13 mouse cellular contexts compared by ENCODE assay signal in the genomic region with DNA sequence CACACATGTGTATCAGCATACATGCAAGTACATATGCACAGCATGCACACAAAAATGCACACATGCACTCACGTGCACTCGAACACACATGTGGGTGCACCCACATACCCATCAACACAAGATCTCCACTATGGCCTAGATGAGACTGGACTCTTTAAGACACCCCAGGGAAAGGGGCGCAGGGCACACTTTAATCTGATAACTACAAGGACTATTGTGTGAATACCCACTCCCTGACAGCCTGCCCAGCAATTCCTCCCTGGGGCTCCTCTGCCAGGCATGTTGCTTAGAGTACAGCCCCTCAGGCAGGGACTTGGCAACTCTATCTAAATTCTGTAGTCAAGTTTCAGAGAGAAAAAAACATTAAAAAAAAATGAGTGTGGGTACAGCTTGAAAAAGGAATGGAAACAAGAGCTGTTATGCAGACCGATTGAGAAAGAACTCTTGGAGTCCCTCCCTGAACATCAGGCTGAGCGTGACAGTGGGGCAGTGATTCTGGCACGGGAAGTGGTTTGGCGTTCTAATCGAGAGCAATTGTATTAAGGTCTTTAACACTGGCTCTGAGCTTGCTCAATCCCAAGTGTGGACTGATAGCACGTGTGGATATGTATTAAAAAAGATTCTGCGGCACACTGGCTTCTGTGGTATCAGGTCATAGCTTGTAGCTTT.
DNase-seq lines count a peak whose midpoint lies in the region; ATAC-seq and TF ChIP-seq lines count a peak whose summit lies in the region.
"Had no signal": no experiment of that assay in that cellular context is flagged by ENCODE, and none has a peak within 500 bp of the region (broad histone marks: within the 10 kb centered on the region; RNA-seq: fewer than 3 reads in every experiment).

No protein-coding gene starts in this region.

- H3K4me1 ChIP-seq in embryonic facial prominence, embryonic 12.5 days: no peaks in the 10 kb centered on the region
- H3K4me1 ChIP-seq in embryonic facial prominence, embryonic 10.5 days: no peaks in the 10 kb centered on the region
- H3K4me1 ChIP-seq in limb, embryonic 15.5 days: no peaks in the 10 kb centered on the region
- H3K4me1 ChIP-seq in limb, embryonic 10.5 days: peaks cover 3% of the 10 kb centered on the region; the same call in 1 of the 2 replicates
- H3K4me1 ChIP-seq in forebrain, embryonic 16.5 days (replicated peaks; ENCODE audit: control insufficient read depth, insufficient read depth, low read length): no peaks in the 10 kb centered on the region
- no peaks in the 10 kb centered on the region for H3K4me1 ChIP-seq in midbrain, postnatal 0 days (ENCODE audit: insufficient read depth, low read length)

- no peaks in the 10 kb centered on the region for H3K27me3 ChIP-seq in embryonic facial prominence, embryonic 12.5 days
- no peaks in the 10 kb centered on the region for H3K27me3 ChIP-seq in embryonic facial prominence, embryonic 10.5 days (replicated peaks; ENCODE audit: low read depth, poor library complexity, severe bottlenecking)
- no peaks in the 10 kb centered on the region for H3K27me3 ChIP-seq in limb, embryonic 15.5 days
- no peaks in the 10 kb centered on the region for H3K27me3 ChIP-seq in limb, embryonic 10.5 days (ENCODE audit: low read depth, poor library complexity, severe bottlenecking)
- no peaks in the 10 kb centered on the region for H3K27me3 ChIP-seq in forebrain, embryonic 16.5 days (replicated peaks; ENCODE audit: control insufficient read depth, insufficient read depth, low read length)
- H3K27me3 ChIP-seq in midbrain, postnatal 0 days (ENCODE audit: insufficient read depth, low read length): no peaks in the 10 kb centered on the region
- H3K27me3 ChIP-seq: kidney, embryonic 15.5 days had no signal

- H3K9me3 ChIP-seq in embryonic facial prominence, embryonic 12.5 days: no peaks in the 10 kb centered on the region
- H3K9me3 ChIP-seq in embryonic facial prominence, embryonic 10.5 days: no peaks in the 10 kb centered on the region
- H3K9me3 ChIP-seq in limb, embryonic 15.5 days: no peaks in the 10 kb centered on the region
- no peaks in the 10 kb centered on the region for H3K9me3 ChIP-seq in limb, embryonic 10.5 days (replicated peaks)
- no peaks in the 10 kb centered on the region for H3K9me3 ChIP-seq in forebrain, embryonic 16.5 days (ENCODE audit: control insufficient read depth, low read length)
- no peaks in the 10 kb centered on the region for H3K9me3 ChIP-seq in midbrain, postnatal 0 days (ENCODE audit: low read length)
- H3K9me3 ChIP-seq: G1E; kidney, embryonic 15.5 days had no signal

- no peak overlapping the region for H3K4me2 ChIP-seq in embryonic facial prominence, embryonic 12.5 days (replicated peaks)
- no peak overlapping the region for H3K4me2 ChIP-seq in limb, embryonic 15.5 days
- no peak overlapping the region for H3K4me2 ChIP-seq in forebrain, embryonic 16.5 days (ENCODE audit: low read length)
- H3K4me2 ChIP-seq in midbrain, postnatal 0 days (ENCODE audit: low read depth, low read length, poor library complexity, severe bottlenecking): no peak overlapping the region
- H3K4me2 ChIP-seq: kidney, embryonic 15.5 days had no signal

- H3K9ac ChIP-seq in embryonic facial prominence, embryonic 12.5 days: no peak overlapping the region
- no peak overlapping the region for H3K9ac ChIP-seq in limb, embryonic 15.5 days
- H3K9ac ChIP-seq in forebrain, embryonic 16.5 days (replicated peaks; ENCODE audit: low read depth, low read length): no peak overlapping the region
- H3K9ac ChIP-seq in midbrain, postnatal 0 days (replicated peaks; ENCODE audit: low read length, poor library complexity, severe bottlenecking): no peak overlapping the region
- H3K9ac ChIP-seq: kidney, embryonic 15.5 days had no signal

- no peak overlapping the region for H3K27ac ChIP-seq in embryonic facial prominence, embryonic 12.5 days
- H3K27ac ChIP-seq in embryonic facial prominence, embryonic 10.5 days (replicated peaks): no peak overlapping the region
- no peak overlapping the region for H3K27ac ChIP-seq in limb, embryonic 15.5 days
- no peak overlapping the region for H3K27ac ChIP-seq in limb, embryonic 10.5 days
- H3K27ac ChIP-seq in forebrain, embryonic 16.5 days (ENCODE audit: low read length): no peak overlapping the region
- peak overlapping the region; percentile 2; the same call in 1 of the 2 replicates for H3K27ac ChIP-seq in midbrain, postnatal 0 days (ENCODE audit: low read depth, low read length)
- H3K27ac ChIP-seq: kidney, embryonic 15.5 days had no signal

- peaks cover 6% of the 10 kb centered on the region for H3K36me3 ChIP-seq in embryonic facial prominence, embryonic 12.5 days
- peaks cover 12% of the 10 kb centered on the region for H3K36me3 ChIP-seq in embryonic facial prominence, embryonic 10.5 days (replicated peaks)
- H3K36me3 ChIP-seq in limb, embryonic 15.5 days: no peaks in the 10 kb centered on the region
- H3K36me3 ChIP-seq in limb, embryonic 10.5 days: no peaks in the 10 kb centered on the region
- peaks cover 10% of the 10 kb centered on the region for H3K36me3 ChIP-seq in forebrain, embryonic 16.5 days (ENCODE audit: control insufficient read depth, insufficient read depth)
- peaks cover 12% of the 10 kb centered on the region; the same call in 1 of the 2 replicates for H3K36me3 ChIP-seq in midbrain, postnatal 0 days (ENCODE audit: insufficient read depth, low read length)
- H3K36me3 ChIP-seq: kidney, embryonic 15.5 days had no signal

- ATAC-seq in embryonic facial prominence, embryonic 12.5 days (ENCODE audit: insufficient number of reproducible peaks, insufficient read depth, low FRiP score, low TSS enrichment): 0 out of 2 replicates have a peak, but pooled peaks have one; percentile 22
- 0 out of 2 replicates have a peak, but pooled peaks have one; percentile 35 for ATAC-seq in limb, embryonic 15.5 days (ENCODE audit: insufficient number of reproducible peaks, low FRiP score, low TSS enrichment, low read depth)
- peak; percentile 56 for ATAC-seq in forebrain, embryonic 16.5 days
- ATAC-seq in midbrain, postnatal 0 days (ENCODE audit: low FRiP score): peak; percentile 69; the same call in 1 of the 2 replicates

- no peak overlapping the region for H3K4me3 ChIP-seq in embryonic facial prominence, embryonic 12.5 days
- H3K4me3 ChIP-seq in embryonic facial prominence, embryonic 10.5 days: no peak overlapping the region
- H3K4me3 ChIP-seq in limb, embryonic 15.5 days: no peak overlapping the region
- no peak overlapping the region for H3K4me3 ChIP-seq in limb, embryonic 10.5 days
- no peak overlapping the region for H3K4me3 ChIP-seq in forebrain, embryonic 16.5 days (replicated peaks; ENCODE audit: low read length)
- H3K4me3 ChIP-seq in midbrain, postnatal 0 days (ENCODE audit: low read depth, low read length): no peak overlapping the region
- H3K4me3 ChIP-seq: kidney, embryonic 15.5 days had no signal

- 83% methylated on average over 10 of the region's 10 CpGs for WGBS in embryonic facial prominence, embryonic 12.5 days
- 90% methylated on average over 10 of the region's 10 CpGs for WGBS in embryonic facial prominence, embryonic 10.5 days
- 75% methylated on average over 10 of the region's 10 CpGs for WGBS in limb, embryonic 15.5 days
- 92% methylated on average over 10 of the region's 10 CpGs for WGBS in limb, embryonic 10.5 days
- WGBS in forebrain, embryonic 16.5 days: 71% methylated on average over 10 of the region's 10 CpGs
- WGBS in midbrain, postnatal 0 days: 74% methylated on average over 10 of the region's 10 CpGs

- DNase-seq in embryonic facial prominence, embryonic 10.5 days (ENCODE audit: low spot score): no peak
- DNase-seq in limb, embryonic 10.5 days (ENCODE audit: low spot score): no peak
- peak; percentile 26 for DNase-seq in midbrain, postnatal 0 days (ENCODE audit: low spot score)
- no peak for DNase-seq in ovary, postnatal 14 days (ENCODE audit: low spot score)
- DNase-seq in B cell, adult 2 months: no peak
- DNase-seq: gastrocnemius, postnatal 10 days; retina, postnatal 1 day; thymus, adult 2 months had no signal

- no peak for TF ChIP-seq CTCF in midbrain, postnatal 0 days (IDR thresholded peaks at IDR 0.05)
